Mouse (Mus musculus) liver, embryonic 13.5 days (tissue): ENCODE measurements at regions not wholly inside any gene's neighbourhood (a gene's known extent, or its start where the extent isn't known, plus 50 kb on each side); places are given as distances from the start of the nearest gene placed in this dataset.

Experiments
- ATAC-seq: fragments of 200-750 bp; cut with Nextera tagmentation; 2 replicates; pipeline ENCODE4 v1.8.0; 2017; ENCODE audit warnings: low read depth, mild to moderate bottlenecking, moderate number of reproducible peaks, moderate library complexity
- DNase-seq: peaks from one replicate; pipeline ENCODE4 v3.0.0; 2022
- H3K27ac ChIP-seq: fragments of 300-500 bp; sonication (generic); 2 replicates; pipeline ENCODE4 v1.5.1; 2015; ENCODE audit warnings: moderate library complexity, mild to moderate bottlenecking, inconsistent platforms
- H3K27me3 ChIP-seq: fragments of 300-500 bp; sonication (generic); 2 replicates; pipeline ENCODE4 v1.6.1; 2015; ENCODE audit warnings: mild to moderate bottlenecking, inconsistent platforms
- H3K36me3 ChIP-seq: fragments of 300-500 bp; sonication (generic); 2 replicates; pipeline ENCODE4 v1.6.1; 2015; ENCODE audit warnings: mild to moderate bottlenecking, inconsistent platforms
- H3K4me1 ChIP-seq: fragments of 300-500 bp; sonication (generic); replicated peaks from 2 replicates; pipeline ENCODE4 v1.6.1; 2015; ENCODE audit warnings: inconsistent platforms
- H3K4me2 ChIP-seq: fragments of 300-500 bp; sonication (generic); 2 replicates; pipeline ENCODE4 v1.6.1; 2015; ENCODE audit warnings: inconsistent platforms, mild to moderate bottlenecking, moderate library complexity
- H3K4me3 ChIP-seq: fragments of 300-500 bp; sonication (generic); replicated peaks from 2 replicates; pipeline ENCODE4 v1.5.1; 2015; ENCODE audit warnings: mild to moderate bottlenecking, inconsistent platforms
- H3K9ac ChIP-seq: fragments of 300-500 bp; sonication (generic); 2 replicates; pipeline ENCODE4 v1.6.1; 2015; ENCODE audit warnings: mild to moderate bottlenecking, inconsistent platforms
- H3K9me3 ChIP-seq: fragments of 300-500 bp; sonication (generic); replicated peaks from 2 replicates; pipeline ENCODE4 v1.6.1; 2016; ENCODE audit warnings: inconsistent platforms
- WGBS: fragments of 180-500 bp; shearing (Covaris S2); methylation state at CpG from one replicate; pipeline ENCODE4 v1.1.7; 2015; ENCODE audit not compliant: insufficient replicate concordance; 5-methylcytosine and 5-hydroxymethylcytosine counted together

DNA sequence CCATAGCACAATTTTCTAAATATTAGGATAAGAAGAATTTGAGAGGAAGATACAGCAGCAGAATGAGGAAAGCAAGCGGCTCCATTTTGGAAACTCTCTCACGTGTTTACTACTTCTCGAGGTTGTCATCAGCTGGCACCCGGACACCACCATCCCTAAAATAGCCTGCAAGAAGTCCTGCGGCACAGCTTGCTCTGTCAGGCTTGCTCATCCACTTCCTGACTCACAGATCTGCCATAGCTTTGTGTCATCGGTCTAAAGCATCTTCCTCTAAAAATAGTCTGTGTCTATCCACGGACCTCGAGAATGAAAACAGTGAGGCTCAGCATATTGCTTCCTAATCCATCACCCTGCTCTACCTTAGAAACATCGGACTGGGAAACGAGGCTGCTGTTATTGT, 222.3 kb upstream of the Gm11114 start:
- H3K4me2 ChIP-seq: no peak overlapping the region
- no peaks in the 10 kb centered on the region for H3K36me3 ChIP-seq
- H3K27ac ChIP-seq: no peak overlapping the region
- H3K9ac ChIP-seq: no peak overlapping the region
- 35% methylated on average over 10 of the region's 10 CpGs for WGBS
- no peak overlapping the region for H3K4me3 ChIP-seq
- H3K9me3 ChIP-seq: no peaks in the 10 kb centered on the region
- no peak for ATAC-seq
- no peaks in the 10 kb centered on the region for H3K27me3 ChIP-seq
- DNase-seq: no peak
- H3K4me1 ChIP-seq: peaks cover 8% of the 10 kb centered on the region; the same call in 1 of the 2 replicates

DNA sequence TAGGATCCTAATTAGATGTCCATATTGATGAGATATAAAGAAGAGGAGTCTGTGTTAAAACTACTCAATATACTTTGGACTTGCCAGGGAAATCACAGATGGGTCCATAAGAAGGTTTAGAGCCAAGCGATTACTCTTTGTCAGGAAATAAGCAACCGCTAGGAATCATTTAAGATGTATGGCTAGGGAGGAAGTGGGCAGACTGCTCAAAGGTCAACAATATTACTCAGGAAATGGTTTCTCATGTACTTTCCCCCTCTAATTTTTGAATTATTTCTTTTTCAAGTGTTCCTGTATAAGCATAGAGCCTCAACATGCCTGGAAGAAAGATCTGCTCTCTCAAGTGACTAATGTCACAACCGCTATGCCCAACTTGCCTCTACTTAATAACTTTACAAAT, 217.3 kb upstream of the Gm11114 start:
- peak overlapping the region; percentile 32; the same call in 1 of the 2 replicates for H3K27ac ChIP-seq
- H3K4me1 ChIP-seq: no peaks in the 10 kb centered on the region
- H3K27me3 ChIP-seq: no peaks in the 10 kb centered on the region
- DNase-seq: no peak
- WGBS: 64% methylated on average over 3 of the region's 3 CpGs
- H3K9ac ChIP-seq: no peak overlapping the region
- H3K36me3 ChIP-seq: no peaks in the 10 kb centered on the region
- H3K4me3 ChIP-seq: no peak overlapping the region
- H3K9me3 ChIP-seq: no peaks in the 10 kb centered on the region
- no peak overlapping the region for H3K4me2 ChIP-seq
- no peak for ATAC-seq

- Histone ChIP-seq H3K4me1 (no peaks in the 10 kb centered on the region), H3K4me2 (no peak overlapping the region), H3K27me3 (no peaks in the 10 kb centered on the region), H3K9me3 (no peaks in the 10 kb centered on the region), H3K4me3 (no peak overlapping the region), H3K36me3 (no peaks in the 10 kb centered on the region), H3K9ac (no peak overlapping the region), H3K27ac (no peak overlapping the region)
- DNase-seq (no peak), ATAC-seq (no peak)
- 46% methylated on average over 4 of the region's 4 CpGs for WGBS
Measured at GRCm38 (mm10) chr9:85096520-85096919, 216.1 kb upstream of the Gm11114 start.

DNA sequence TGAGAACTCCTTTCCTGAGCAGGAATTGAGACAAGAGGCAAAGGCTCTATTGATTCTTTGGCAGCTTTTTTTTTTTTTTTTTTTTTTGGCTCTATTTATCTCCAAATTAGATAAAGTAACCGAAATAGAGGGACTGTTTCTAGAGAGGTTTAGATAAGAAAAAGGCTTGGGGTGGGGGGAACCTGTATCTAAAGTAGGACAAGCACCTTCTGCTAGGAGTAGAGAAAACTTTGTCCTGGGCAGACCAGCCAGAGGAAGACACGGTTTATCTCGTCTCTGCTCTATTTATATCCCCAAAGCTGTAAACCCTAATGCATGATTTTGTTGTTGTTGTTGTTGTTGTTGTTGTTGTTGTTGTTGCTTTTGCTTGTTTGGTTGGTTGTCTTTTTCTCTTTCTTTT, 199.6 kb upstream of the Gm11114 start:
- WGBS: 21% methylated on average over 3 of the region's 3 CpGs
- ATAC-seq: peak; percentile 62; the same call in 1 of the 2 replicates

DNA sequence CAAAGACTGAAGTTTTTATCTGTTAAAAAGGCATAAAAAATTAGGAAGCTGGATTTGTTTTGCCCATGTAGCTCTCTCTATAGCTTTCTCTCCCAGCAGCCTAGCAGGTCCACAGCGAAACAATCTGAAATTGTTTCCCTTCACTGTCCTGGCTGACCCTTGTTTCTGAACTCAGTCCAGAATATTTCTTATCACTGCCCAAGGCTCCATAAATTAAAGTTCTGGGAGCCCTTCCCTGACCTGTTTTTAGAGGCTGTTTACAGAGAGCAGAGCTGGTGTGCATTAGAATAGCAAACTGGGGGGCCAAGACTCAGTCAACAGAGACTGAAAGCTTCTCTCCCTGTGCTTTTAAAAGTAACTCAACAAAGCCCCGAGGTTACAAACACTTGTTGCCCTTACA, 198.3 kb upstream of the Gm11114 start:
- Histone ChIP-seq H3K4me3 (no peak overlapping the region), H3K27me3 (no peaks in the 10 kb centered on the region), H3K9me3 (no peaks in the 10 kb centered on the region), H3K27ac (no peak overlapping the region), H3K36me3 (no peaks in the 10 kb centered on the region), H3K4me2 (no peak overlapping the region), H3K4me1 (no peaks in the 10 kb centered on the region; the same call in 1 of the 2 replicates), H3K9ac (no peak overlapping the region)
- no peak for DNase-seq
- WGBS: 50% methylated on average over 2 of the region's 2 CpGs
- no peak for ATAC-seq

More for the DNA sequence above, 199.6 kb upstream of the Gm11114 start:
- DNase-seq: no peak
- Histone ChIP-seq H3K36me3 (no peaks in the 10 kb centered on the region), H3K4me1 (no peaks in the 10 kb centered on the region; the same call in 1 of the 2 replicates), H3K27ac (no peak overlapping the region), H3K9me3 (no peaks in the 10 kb centered on the region), H3K4me3 (no peak overlapping the region), H3K9ac (no peak overlapping the region), H3K4me2 (no peak overlapping the region), H3K27me3 (no peaks in the 10 kb centered on the region)

GRCm38 (mm10) chr9:85120061-85120460, 192.5 kb upstream of the Gm11114 start:
- H3K4me1 ChIP-seq: no peaks in the 10 kb centered on the region
- DNase-seq (no peak), ATAC-seq (no peak)
- H3K4me3 ChIP-seq: no peak overlapping the region
- no peaks in the 10 kb centered on the region for H3K27me3 ChIP-seq
- H3K36me3 ChIP-seq: no peaks in the 10 kb centered on the region
- no peak overlapping the region for H3K27ac ChIP-seq
- no peaks in the 10 kb centered on the region for H3K9me3 ChIP-seq
- H3K9ac ChIP-seq: no peak overlapping the region
- no peak overlapping the region for H3K4me2 ChIP-seq
- 16% methylated on average over 1 of the region's 1 CpGs for WGBS

DNA sequence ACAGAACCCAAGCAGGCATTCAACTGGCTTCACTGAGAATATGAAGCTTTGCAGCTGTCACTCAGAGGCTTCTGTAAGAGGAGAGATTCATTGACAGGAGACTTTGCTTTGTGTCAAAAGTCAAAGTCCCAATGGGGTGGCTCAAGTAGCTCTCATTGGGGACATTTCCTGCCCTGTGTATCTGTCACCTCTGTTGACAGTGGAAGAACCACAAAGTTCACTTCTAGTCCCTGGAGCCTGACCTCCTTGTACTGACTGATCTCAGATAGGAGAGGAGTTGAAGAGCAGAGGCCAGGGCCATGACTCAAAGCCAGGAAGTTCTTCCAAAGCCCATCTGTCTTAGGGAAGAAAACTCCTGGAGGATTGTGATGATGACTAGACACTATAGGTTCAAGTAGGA, 191.5 kb upstream of the Gm11114 start:
- no peak overlapping the region for H3K4me3 ChIP-seq
- ATAC-seq (no peak), DNase-seq (no peak)
- H3K9me3 ChIP-seq: no peaks in the 10 kb centered on the region
- no peaks in the 10 kb centered on the region for H3K4me1 ChIP-seq
- H3K4me2 ChIP-seq: no peak overlapping the region
- no peak overlapping the region for H3K27ac ChIP-seq
- H3K27me3 ChIP-seq: no peaks in the 10 kb centered on the region
- H3K36me3 ChIP-seq: no peaks in the 10 kb centered on the region
- no peak overlapping the region for H3K9ac ChIP-seq

DNA sequence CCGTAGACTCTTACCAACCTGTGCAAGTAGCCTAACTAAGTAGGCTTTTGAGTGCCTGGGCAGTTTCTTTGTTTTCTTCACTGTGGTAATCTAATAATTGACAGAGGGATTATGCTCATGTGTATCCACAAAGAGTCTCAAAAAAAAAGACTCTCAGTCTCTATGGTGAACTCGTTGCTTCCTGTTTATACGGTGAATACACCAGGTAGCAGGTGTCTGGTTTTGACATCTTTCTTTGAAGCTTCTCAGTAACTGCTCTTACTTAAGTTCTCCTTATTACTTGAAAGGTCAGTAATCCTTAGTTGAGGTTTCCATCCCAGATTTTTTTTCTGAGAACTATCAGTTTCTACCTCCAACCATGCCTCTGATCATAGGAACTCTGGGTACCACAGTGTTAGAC, 188.9 kb upstream of the Gm11114 start:
- H3K36me3 ChIP-seq: no peaks in the 10 kb centered on the region
- no peak overlapping the region for H3K4me3 ChIP-seq
- ATAC-seq: no peak
- no peaks in the 10 kb centered on the region for H3K27me3 ChIP-seq
- H3K4me1 ChIP-seq: no peaks in the 10 kb centered on the region
- H3K9me3 ChIP-seq: no peaks in the 10 kb centered on the region
- 70% methylated on average over 3 of the region's 3 CpGs for WGBS
- no peak overlapping the region for H3K27ac ChIP-seq
- H3K4me2 ChIP-seq: no peak overlapping the region
- H3K9ac ChIP-seq: no peak overlapping the region
- no peak for DNase-seq

GRCm38 (mm10) chr9:85125775-85126174, 186.8 kb upstream of the Gm11114 start:
- Histone ChIP-seq H3K9me3 (no peaks in the 10 kb centered on the region), H3K4me2 (no peak overlapping the region), H3K27ac (no peak overlapping the region), H3K4me1 (no peaks in the 10 kb centered on the region), H3K27me3 (no peaks in the 10 kb centered on the region), H3K36me3 (no peaks in the 10 kb centered on the region), H3K4me3 (no peak overlapping the region), H3K9ac (no peak overlapping the region)
- ATAC-seq (no peak), DNase-seq (no peak)
- WGBS: 13% methylated on average over 4 of the region's 4 CpGs

GRCm38 (mm10) chr9:85126541-85126940, 186.0 kb upstream of the Gm11114 start:
- Histone ChIP-seq H3K9ac (no peak overlapping the region), H3K36me3 (no peaks in the 10 kb centered on the region), H3K4me3 (no peak overlapping the region), H3K4me2 (no peak overlapping the region), H3K4me1 (no peaks in the 10 kb centered on the region), H3K9me3 (no peaks in the 10 kb centered on the region), H3K27ac (no peak overlapping the region), H3K27me3 (no peaks in the 10 kb centered on the region)
- ATAC-seq: no peak
- DNase-seq: no peak
- 58% methylated on average over 6 of the region's 6 CpGs for WGBS

- H3K4me1 ChIP-seq: no peaks in the 10 kb centered on the region
- DNase-seq (no peak), ATAC-seq (no peak)
- H3K9me3 ChIP-seq: no peaks in the 10 kb centered on the region
- H3K4me3 ChIP-seq: no peak overlapping the region
- H3K9ac ChIP-seq: no peak overlapping the region
- H3K27me3 ChIP-seq: no peaks in the 10 kb centered on the region
- H3K36me3 ChIP-seq: no peaks in the 10 kb centered on the region
- H3K4me2 ChIP-seq: no peak overlapping the region
- 59% methylated on average over 4 of the region's 4 CpGs for WGBS
- H3K27ac ChIP-seq: no peak overlapping the region
Measured at GRCm38 (mm10) chr9:85127107-85127506, 185.5 kb upstream of the Gm11114 start.

DNA sequence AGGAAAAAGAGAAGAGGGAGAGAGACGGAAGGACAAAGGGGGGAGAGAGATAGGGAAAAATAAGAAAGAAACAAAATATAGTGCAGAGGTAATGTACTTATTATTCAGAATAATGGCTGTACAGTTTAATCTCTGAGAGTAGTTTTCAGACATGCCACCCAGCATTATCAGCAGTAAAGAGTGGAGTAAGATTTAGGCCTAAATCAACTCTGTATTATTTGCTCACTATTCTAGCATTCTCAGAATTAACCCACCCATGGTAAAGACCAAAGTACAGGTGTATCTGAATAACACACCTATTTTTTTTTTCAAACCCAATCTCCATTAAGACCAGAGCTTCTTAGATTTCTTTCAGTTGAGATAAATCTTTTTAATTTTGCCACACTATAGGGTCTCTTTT, 177.7 kb upstream of the Gm11114 start:
- WGBS: 39% methylated on average over 1 of the region's 1 CpGs

More for the DNA sequence above, 177.7 kb upstream of the Gm11114 start:
- Histone ChIP-seq H3K4me3 (no peak overlapping the region), H3K27ac (no peak overlapping the region), H3K27me3 (no peaks in the 10 kb centered on the region), H3K4me1 (no peaks in the 10 kb centered on the region), H3K4me2 (no peak overlapping the region), H3K9ac (no peak overlapping the region), H3K36me3 (no peaks in the 10 kb centered on the region), H3K9me3 (no peaks in the 10 kb centered on the region)
- DNase-seq: no peak
- ATAC-seq: no peak
